Mouse (Mus musculus) neural tube, embryonic 14.5 days (tissue): ENCODE measurements around the gene Lbp. TPM values are rescaled to one million over a fixed set of nuclear protein-coding genes. Genes with fewer than 3 reads are reported as not detected.

Experiments used
- ATAC-seq: fragments of 200-750 bp; cut with Nextera tagmentation; 2 replicates; pipeline ENCODE4 v1.8.0; 2017; ENCODE audit warnings: low read depth, mild to moderate bottlenecking, moderate TSS enrichment, moderate library complexity
- H3K27ac ChIP-seq: fragments of 300-500 bp; sonication (generic); 2 replicates; pipeline ENCODE4 v1.5.1; 2014; ENCODE audit warnings: low read depth, mild to moderate bottlenecking, control low read depth, low read length, moderate library complexity, mixed read lengths
- H3K27me3 ChIP-seq: fragments of 300-500 bp; sonication (generic); 2 replicates; pipeline ENCODE4 v1.6.1; 2014; ENCODE audit warnings: low read length; ENCODE audit not compliant: control insufficient read depth, insufficient read depth
- H3K36me3 ChIP-seq: fragments of 300-500 bp; sonication (generic); 2 replicates; pipeline ENCODE4 v1.6.1; 2014; ENCODE audit warnings: low read length, mixed read lengths; ENCODE audit not compliant: control insufficient read depth, insufficient read depth
- H3K4me1 ChIP-seq: fragments of 300-500 bp; sonication (generic); 2 replicates; pipeline ENCODE4 v1.6.1; 2014; ENCODE audit warnings: low read length; ENCODE audit not compliant: control insufficient read depth, insufficient read depth
- H3K4me2 ChIP-seq: fragments of 300-500 bp; sonication (generic); 2 replicates; pipeline ENCODE4 v1.6.1; 2014; ENCODE audit warnings: mild to moderate bottlenecking, low read depth, low read length, control low read depth
- H3K4me3 ChIP-seq: fragments of 300-500 bp; sonication (generic); 2 replicates; pipeline ENCODE4 v1.5.1; 2014; ENCODE audit warnings: low read depth, low read length, control low read depth, mixed read lengths
- H3K9ac ChIP-seq: fragments of 300-500 bp; sonication (generic); replicated peaks from 2 replicates; pipeline ENCODE4 v1.6.1; 2014; ENCODE audit warnings: low read depth, mild to moderate bottlenecking, control low read depth, low read length, mixed read lengths
- H3K9me3 ChIP-seq: fragments of 300-500 bp; sonication (generic); 2 replicates; pipeline ENCODE4 v1.6.1; 2016; ENCODE audit warnings: low read length; ENCODE audit not compliant: control insufficient read depth
- WGBS: fragments of 180-500 bp; shearing (Covaris S2); extraction: QIAGEN DNeasy Blood & Tissue Kit; methylation state at CpG from one replicate; pipeline ENCODE4 v1.1.7; 2014; 5-methylcytosine and 5-hydroxymethylcytosine counted together
- polyA plus RNA-seq: library from polyadenylated mRNA; unstranded; fragments of >200 nt; fragmentation: Nextera tagmentation; extraction: Ambion mirVana; gene quantifications from 2 replicates; pipeline ENCODE4 v1.2.1, GENCODE M21; 2014

Lbp gene
- polyA plus RNA-seq, 1 experiment from 2014 or later = 0.62 TPM

GRCm38 (mm10) chr2:158295700-158296099, 10.6 kb upstream of the Lbp start:
- Histone ChIP-seq H3K4me3 (no peak overlapping the region), H3K36me3 (no peaks in the 10 kb centered on the region), H3K4me2 (no peak overlapping the region), H3K27me3 (no peaks in the 10 kb centered on the region), H3K4me1 (no peaks in the 10 kb centered on the region), H3K9me3 (no peaks in the 10 kb centered on the region), H3K27ac (no peak overlapping the region), H3K9ac (no peak overlapping the region)
- ATAC-seq = peak; percentile 69; the same call in 1 of the 2 replicates
- WGBS = 69% methylated on average over 9 of the region's 9 CpGs

GRCm38 (mm10) chr2:158299203-158299602, 7.1 kb upstream of the Lbp start:
- 0 out of 2 replicates have a peak, but pooled peaks have one; percentile 9 for ATAC-seq
- 50% methylated on average over 3 of the region's 3 CpGs for WGBS
- Histone ChIP-seq H3K36me3 (no peaks in the 10 kb centered on the region), H3K27ac (no peak overlapping the region), H3K4me1 (no peaks in the 10 kb centered on the region), H3K27me3 (no peaks in the 10 kb centered on the region), H3K4me3 (no peak overlapping the region), H3K9ac (no peak overlapping the region), H3K4me2 (no peak overlapping the region), H3K9me3 (no peaks in the 10 kb centered on the region)

- H3K4me1 ChIP-seq = no peaks in the 10 kb centered on the region
- ATAC-seq = no peak
- H3K9ac ChIP-seq = no peak overlapping the region
- no peak overlapping the region for H3K4me3 ChIP-seq
- H3K27ac ChIP-seq = 0 out of 2 replicates have a peak overlapping the region, but pooled peaks have one; percentile 28
- H3K36me3 ChIP-seq = no peaks in the 10 kb centered on the region
- H3K4me2 ChIP-seq = no peak overlapping the region
- WGBS = 54% methylated on average over 4 of the region's 4 CpGs
- H3K27me3 ChIP-seq = no peaks in the 10 kb centered on the region
- no peaks in the 10 kb centered on the region for H3K9me3 ChIP-seq
These were observed 6.6 kb upstream of the Lbp start for GRCm38 (mm10) chr2:158299731-158300130.

GRCm38 (mm10) chr2:158302807-158303206, 3.5 kb upstream of the Lbp start:
- Histone ChIP-seq H3K9me3 (no peaks in the 10 kb centered on the region), H3K4me2 (no peak overlapping the region), H3K27me3 (no peaks in the 10 kb centered on the region), H3K9ac (no peak overlapping the region), H3K36me3 (no peaks in the 10 kb centered on the region), H3K4me1 (no peaks in the 10 kb centered on the region), H3K4me3 (no peak overlapping the region), H3K27ac (no peak overlapping the region)
- no peak for ATAC-seq
- 78% methylated on average over 3 of the region's 3 CpGs for WGBS

- H3K36me3 ChIP-seq = no peaks in the 10 kb centered on the region
- ATAC-seq = no peak
- no peak overlapping the region for H3K4me2 ChIP-seq
- no peaks in the 10 kb centered on the region for H3K4me1 ChIP-seq
- H3K4me3 ChIP-seq = no peak overlapping the region
- H3K9me3 ChIP-seq = no peaks in the 10 kb centered on the region
- 38% methylated on average over 6 of the region's 6 CpGs for WGBS
- no peak overlapping the region for H3K9ac ChIP-seq
- H3K27ac ChIP-seq = no peak overlapping the region
- no peaks in the 10 kb centered on the region for H3K27me3 ChIP-seq
These were observed 380 bp downstream of the Lbp start for GRCm38 (mm10) chr2:158306696-158307049.

GRCm38 (mm10) chr2:158308276-158308675, 2.0 kb downstream of the Lbp start:
- no peak overlapping the region for H3K27ac ChIP-seq
- no peak overlapping the region for H3K4me2 ChIP-seq
- H3K4me1 ChIP-seq = no peaks in the 10 kb centered on the region
- H3K4me3 ChIP-seq = no peak overlapping the region
- no peak overlapping the region for H3K9ac ChIP-seq
- no peaks in the 10 kb centered on the region for H3K36me3 ChIP-seq
- 59% methylated on average over 5 of the region's 5 CpGs for WGBS
- no peaks in the 10 kb centered on the region for H3K9me3 ChIP-seq
- no peaks in the 10 kb centered on the region for H3K27me3 ChIP-seq
- no peak for ATAC-seq

GRCm38 (mm10) chr2:158313089-158313488, 6.8 kb downstream of the Lbp start:
- peaks cover 4% of the 10 kb centered on the region; the same call in 1 of the 2 replicates for H3K4me1 ChIP-seq
- H3K27ac ChIP-seq = no peak overlapping the region
- H3K9me3 ChIP-seq = no peaks in the 10 kb centered on the region
- H3K36me3 ChIP-seq = no peaks in the 10 kb centered on the region
- no peak overlapping the region for H3K4me3 ChIP-seq
- no peak for ATAC-seq
- no peak overlapping the region for H3K4me2 ChIP-seq
- WGBS = 77% methylated on average over 1 of the region's 1 CpGs
- H3K27me3 ChIP-seq = no peaks in the 10 kb centered on the region
- H3K9ac ChIP-seq = no peak overlapping the region

- H3K27me3 ChIP-seq = no peaks in the 10 kb centered on the region
- no peak overlapping the region for H3K4me2 ChIP-seq
- H3K9ac ChIP-seq = no peak overlapping the region
- peaks cover 4% of the 10 kb centered on the region; the same call in 1 of the 2 replicates for H3K4me1 ChIP-seq
- H3K27ac ChIP-seq = no peak overlapping the region
- H3K4me3 ChIP-seq = no peak overlapping the region
- H3K36me3 ChIP-seq = no peaks in the 10 kb centered on the region
- no peak for ATAC-seq
- WGBS = 68% methylated on average over 8 of the region's 8 CpGs
- H3K9me3 ChIP-seq = no peaks in the 10 kb centered on the region
These were observed 10.1 kb downstream of the Lbp start for GRCm38 (mm10) chr2:158316371-158316770.

- Histone ChIP-seq H3K4me2 (no peak overlapping the region), H3K9ac (no peak overlapping the region), H3K27ac (no peak overlapping the region), H3K9me3 (no peaks in the 10 kb centered on the region), H3K4me3 (no peak overlapping the region), H3K27me3 (no peaks in the 10 kb centered on the region), H3K36me3 (no peaks in the 10 kb centered on the region), H3K4me1 (peaks cover 4% of the 10 kb centered on the region; the same call in 1 of the 2 replicates)
- ATAC-seq = peak; percentile 69; the same call in 1 of the 2 replicates
- 10% methylated on average over 5 of the region's 5 CpGs for WGBS
These were observed 10.7 kb downstream of the Lbp start for GRCm38 (mm10) chr2:158317026-158317425.
